Mouse (Mus musculus) stomach, adult 2 months (tissue): Measurements from ENCODE around the gene Josd2. TPM values are rescaled to one million over a fixed set of nuclear protein-coding genes. Genes with fewer than 3 reads are reported as not detected.

Source experiments
- polyA plus RNA-seq: library from polyadenylated mRNA; depleted of rRNA; stranded (reverse); fragments of >200 nt; gene quantifications from 2 replicates; pipeline ENCODE4 v1.2.3, GENCODE M21; 2012; rRNA removed

Gene Josd2
- polyA plus RNA-seq, result 68.6 and 84.3 TPM in 2 replicates

GRCm38 (mm10) chr7:44467811-44468411, at the start of gene Josd2:
TSS of gene Josd2 (plus strand) at chr7:44467980.

GRCm38 (mm10) chr7:44428968-44429521, 38.7 kb upstream of the Josd2 start, which contains the start of gene Lrrc4b:
TSS of gene Lrrc4b (plus strand) at chr7:44429018.

GRCm38 (mm10) chr7:44465111-44465510, 2.7 kb upstream of the Josd2 start, which contains the start of gene Aspdh:
TSS of gene Aspdh (plus strand) at chr7:44465391.

GRCm38 (mm10) chr7:44495992-44496770, 28.4 kb downstream of the Josd2 start, which contains the start of the genes Emc10 and Fam71e1:
TSS of gene Emc10 (minus strand) at chr7:44496529.
TSS of gene Fam71e1 (plus strand) at chr7:44496581.

Other genes with a start within 250 kb of the Josd2 start
- gene Klk1, start 242.6 kb upstream of the Josd2 start, polyA plus RNA-seq, result 21.8 and 58.4 TPM in 2 replicates
- gene Gm36864, start 231.8 kb upstream of the Josd2 start, polyA plus RNA-seq, result 0.05 TPM in 1 of 2 replicates, not detected in the other
- gene 1700028J19Rik, start 221.3 kb upstream of the Josd2 start, polyA plus RNA-seq, result 1.4 and 2.2 TPM in 2 replicates
- gene 2410002F23Rik, start 221.3 kb upstream of the Josd2 start, polyA plus RNA-seq, result 41.0 and 51.0 TPM in 2 replicates
- not detected in 2 replicates for gene Acp4, start 210.6 kb upstream of the Josd2 start, polyA plus RNA-seq
- gene Gm15517, start 206.5 kb upstream of the Josd2 start, polyA plus RNA-seq, result not detected in 2 replicates
- 5.9 and 7.3 TPM in 2 replicates for gene Clec11a, start 161.1 kb upstream of the Josd2 start, polyA plus RNA-seq
- gene Shank1, start 157.7 kb upstream of the Josd2 start, polyA plus RNA-seq, result 1.1 and 1.5 TPM in 2 replicates
- 4.4 and 6.3 TPM in 2 replicates for gene Syt3, start 83.9 kb upstream of the Josd2 start, polyA plus RNA-seq
- 0.44 and 2.1 TPM in 2 replicates for gene 1700008O03Rik, start 82.2 kb upstream of the Josd2 start, polyA plus RNA-seq
- 1.5 and 2.3 TPM in 2 replicates for gene Lrrc4b, start 39.0 kb upstream of the Josd2 start, polyA plus RNA-seq
- gene Aspdh, start 2.6 kb upstream of the Josd2 start, polyA plus RNA-seq, result 0.06 and 0.37 TPM in 2 replicates
- 186 and 215 TPM in 2 replicates for gene Emc10, start 28.5 kb downstream of the Josd2 start, polyA plus RNA-seq
- gene Fam71e1, start 28.6 kb downstream of the Josd2 start, polyA plus RNA-seq, result 3.2 and 6.5 TPM in 2 replicates
- gene Mybpc2, start 56.7 kb downstream of the Josd2 start, polyA plus RNA-seq, result 0.84 and 2.7 TPM in 2 replicates
- gene Spib, start 64.1 kb downstream of the Josd2 start, polyA plus RNA-seq, result 2.3 and 4.4 TPM in 2 replicates
- 16.1 and 17.2 TPM in 2 replicates for gene Pold1, start 80.9 kb downstream of the Josd2 start, polyA plus RNA-seq
- 120 and 156 TPM in 2 replicates for gene Nr1h2, start 86.0 kb downstream of the Josd2 start, polyA plus RNA-seq
- 1.3 and 2.4 TPM in 2 replicates for gene Napsa, start 104.4 kb downstream of the Josd2 start, polyA plus RNA-seq
- gene Kcnc3, start 122.7 kb downstream of the Josd2 start, polyA plus RNA-seq, result 2.1 and 2.2 TPM in 2 replicates
- gene Myh14, start 202.9 kb downstream of the Josd2 start, polyA plus RNA-seq, result 37.3 and 39.8 TPM in 2 replicates
- gene Izumo2, start 240.8 kb downstream of the Josd2 start, polyA plus RNA-seq, result not detected in 2 replicates